Mouse (Mus musculus): ENCODE data around the gene Ankar.

Ankar gene

GRCm38 (mm10) chr1:72710753-72711653 lies 10.6 kb upstream of the Ankar start, which contains the start of gene Rpl37a:
TSS of gene Rpl37a (plus strand) at chr1:72711290.
- DNase-seq (ENCODE audit: low spot score): peak; percentile 90

- DNase-seq (ENCODE audit: low spot score): no peak
These were observed 7.1 kb upstream of the Ankar start for GRCm38 (mm10) chr1:72707525-72707924.

- no peak for DNase-seq (ENCODE audit: low spot score)
These were observed 1.7 kb downstream of the Ankar start for GRCm38 (mm10) chr1:72698651-72699050.

- no peak for DNase-seq (ENCODE audit: low spot score)
These were observed 4.1 kb downstream of the Ankar start for GRCm38 (mm10) chr1:72696256-72696655.

GRCm38 (mm10) chr1:72673070-72673469 lies 27.3 kb downstream of the Ankar start:
- no peak for DNase-seq (ENCODE audit: low spot score)

GRCm38 (mm10) chr1:72640658-72641410 lies 59.5 kb downstream of the Ankar start:
- no peak for DNase-seq (ENCODE audit: low spot score)

- DNase-seq (ENCODE audit: low spot score): no peak
These were observed 65.2 kb downstream of the Ankar start for GRCm38 (mm10) chr1:72635221-72635620.

- DNase-seq (ENCODE audit: low spot score): no peak
These were observed 88.2 kb downstream of the Ankar start for GRCm38 (mm10) chr1:72612172-72612571.

- no peak for DNase-seq (ENCODE audit: low spot score)
These were observed 90.2 kb downstream of the Ankar start for GRCm38 (mm10) chr1:72609887-72610877.

GRCm38 (mm10) chr1:72609129-72609528 lies 91.2 kb downstream of the Ankar start:
- DNase-seq (ENCODE audit: low spot score): no peak

- no peak for DNase-seq (ENCODE audit: low spot score)
These were observed 94.1 kb downstream of the Ankar start for GRCm38 (mm10) chr1:72606186-72606673.

- DNase-seq (ENCODE audit: low spot score): no peak
These were observed 97.6 kb downstream of the Ankar start for GRCm38 (mm10) chr1:72602803-72603202.

GRCm38 (mm10) chr1:72602186-72602585 lies 98.2 kb downstream of the Ankar start:
- DNase-seq (ENCODE audit: low spot score): no peak

GRCm38 (mm10) chr1:72601233-72601632 lies 99.1 kb downstream of the Ankar start:
- DNase-seq (ENCODE audit: low spot score): no peak

- no peak for DNase-seq (ENCODE audit: low spot score)
These were observed 99.6 kb downstream of the Ankar start for GRCm38 (mm10) chr1:72600778-72601177.

GRCm38 (mm10) chr1:72599146-72600101 lies 101.0 kb downstream of the Ankar start:
- DNase-seq (ENCODE audit: low spot score): peak; percentile 47

- peak; percentile 72 for DNase-seq (ENCODE audit: low spot score)
These were observed 104.1 kb downstream of the Ankar start for GRCm38 (mm10) chr1:72596231-72596630.

GRCm38 (mm10) chr1:72595686-72596085 lies 104.7 kb downstream of the Ankar start:
- DNase-seq (ENCODE audit: low spot score): no peak

GRCm38 (mm10) chr1:72593340-72593951 lies 106.9 kb downstream of the Ankar start:
- peak; percentile 75 for DNase-seq (ENCODE audit: low spot score)
